Mouse (Mus musculus): ENCODE data around the gene Adamts12.
A peak's percentile ranks its signal among the peaks of the same experiment; 100 is the strongest.

Adamts12 gene

DNA sequence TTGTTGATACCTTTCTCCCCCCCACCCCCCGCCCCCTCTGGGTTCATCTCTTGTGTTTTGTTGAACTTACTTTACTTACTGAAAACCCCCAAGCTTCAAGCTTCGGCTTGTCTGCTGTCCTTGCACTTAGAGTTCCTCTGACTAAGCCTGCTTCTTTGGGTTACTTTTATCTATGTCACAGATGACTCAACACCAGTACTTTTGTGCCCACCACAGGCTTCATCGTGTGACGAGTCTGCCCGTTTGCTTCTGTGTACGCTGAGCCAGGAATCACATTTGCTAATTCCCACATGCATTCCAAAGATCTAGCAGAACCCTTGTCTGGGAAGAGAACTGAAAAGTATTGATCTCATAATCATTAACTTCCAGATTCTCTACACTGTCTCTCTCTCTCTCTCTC is 94.8 kb downstream of the Adamts12 start:
- no peak for DNase-seq (ENCODE audit: low read depth, low spot score)

DNA sequence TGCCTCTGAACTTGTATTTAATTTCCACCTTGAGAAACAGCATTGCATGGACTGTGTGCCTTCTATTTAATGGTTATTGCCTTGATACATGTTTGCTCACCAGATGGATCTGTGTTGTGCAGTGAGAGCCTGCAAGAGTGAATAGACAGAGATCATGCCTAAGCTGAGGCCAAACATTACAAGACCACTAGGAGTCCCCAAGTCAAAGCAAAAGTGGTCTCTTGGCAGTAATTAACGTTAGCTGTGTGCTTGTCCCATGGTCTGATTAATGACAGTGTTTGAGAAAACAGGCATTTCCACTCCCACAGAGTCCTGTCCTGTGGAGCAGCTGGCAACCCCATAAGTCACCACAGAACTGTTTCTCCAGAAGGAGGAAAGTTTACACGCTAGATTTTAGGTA is 96.2 kb downstream of the Adamts12 start:
- DNase-seq (ENCODE audit: low read depth, low spot score) = no peak

DNA sequence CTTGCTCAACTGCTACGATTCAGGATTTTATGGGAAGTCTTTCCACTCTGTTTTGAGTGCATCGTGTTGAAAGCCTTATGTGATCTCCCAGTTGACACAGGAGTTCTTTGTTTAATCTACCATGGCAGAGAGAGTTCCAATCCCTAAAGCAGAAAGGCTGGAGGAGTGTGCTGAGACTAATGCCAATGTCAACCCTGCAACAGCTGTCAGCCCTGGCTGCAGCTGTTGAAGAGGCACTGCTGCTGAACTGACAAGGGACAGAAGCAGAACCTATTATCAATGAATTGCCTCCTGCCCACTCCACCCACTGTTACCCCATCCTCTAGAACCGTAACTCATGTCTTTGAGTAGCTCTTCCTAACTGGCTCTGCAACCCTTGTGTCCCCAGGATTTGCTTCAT is 101.3 kb downstream of the Adamts12 start:
- peak; percentile 3 for DNase-seq (ENCODE audit: low read depth, low spot score)

DNA sequence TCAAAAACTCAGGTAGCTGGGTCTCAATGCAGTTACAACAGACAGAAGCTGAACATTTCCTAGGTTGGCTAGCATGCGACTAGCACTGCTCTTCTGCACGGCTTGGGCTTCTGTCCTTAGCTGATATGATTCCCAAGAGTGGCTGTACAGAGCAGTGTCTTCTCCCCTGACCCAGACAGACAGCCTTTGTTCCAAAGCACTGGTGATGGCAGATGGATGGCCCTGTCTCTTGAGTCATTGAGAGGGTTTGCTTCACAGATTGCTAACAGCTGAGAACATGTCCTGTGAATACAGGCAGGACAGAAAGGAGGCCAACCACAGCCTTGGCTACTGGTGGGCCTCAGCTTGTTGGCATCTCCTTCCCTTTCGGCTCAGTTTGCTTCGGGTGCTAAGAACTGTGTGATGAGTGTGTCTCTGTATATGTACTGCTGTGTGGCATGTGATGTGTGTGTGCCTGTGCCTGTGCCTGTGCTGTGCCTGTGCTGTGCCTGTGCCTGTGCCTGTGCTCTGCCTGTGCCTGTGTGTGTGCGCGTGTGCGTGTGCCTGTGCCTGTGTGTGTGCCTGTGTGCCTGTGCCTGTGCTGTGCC is 109.4 kb downstream of the Adamts12 start:
- no peak for DNase-seq (ENCODE audit: low read depth, low spot score)

DNA sequence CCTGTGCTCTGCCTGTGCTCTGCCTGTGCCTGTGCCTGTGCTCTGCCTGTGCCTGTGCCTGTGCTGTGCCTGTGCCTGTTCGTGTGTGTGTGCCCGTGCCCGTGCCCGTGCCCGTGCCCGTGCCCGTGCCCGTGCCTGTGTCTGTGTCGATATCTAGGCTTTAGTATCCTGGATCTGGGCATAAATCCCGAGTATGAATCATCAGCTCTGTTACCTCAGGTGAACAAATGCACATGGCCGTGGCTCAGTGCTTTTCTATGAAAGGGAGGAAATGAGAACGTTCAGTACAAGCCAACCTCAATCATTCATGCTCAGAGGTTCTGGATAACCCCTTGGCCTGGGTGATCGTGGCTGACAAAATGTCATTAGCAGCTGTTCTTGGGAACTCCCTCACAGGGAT is 110.3 kb downstream of the Adamts12 start:
- DNase-seq (ENCODE audit: low read depth, low spot score) = no peak

DNA sequence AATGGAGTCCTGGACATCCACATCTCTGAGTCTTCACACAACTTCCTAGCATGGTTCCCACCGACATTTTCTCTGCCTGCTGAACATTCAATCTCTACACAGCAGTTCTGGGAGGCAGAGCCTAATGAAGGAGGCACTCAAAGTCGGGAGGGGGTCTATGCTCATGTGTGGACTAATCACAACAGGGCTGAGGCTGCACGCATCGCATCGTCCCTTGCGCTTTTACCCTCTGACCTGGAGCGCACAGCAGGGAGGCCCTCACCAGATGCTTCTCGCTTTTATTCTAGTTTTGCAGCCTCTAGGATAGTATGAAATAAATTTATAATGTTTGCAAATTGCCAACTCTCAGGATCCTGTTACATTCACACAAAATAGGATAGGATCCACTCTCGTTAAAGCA is 112.9 kb downstream of the Adamts12 start:
- no peak for DNase-seq (ENCODE audit: low read depth, low spot score)

DNA sequence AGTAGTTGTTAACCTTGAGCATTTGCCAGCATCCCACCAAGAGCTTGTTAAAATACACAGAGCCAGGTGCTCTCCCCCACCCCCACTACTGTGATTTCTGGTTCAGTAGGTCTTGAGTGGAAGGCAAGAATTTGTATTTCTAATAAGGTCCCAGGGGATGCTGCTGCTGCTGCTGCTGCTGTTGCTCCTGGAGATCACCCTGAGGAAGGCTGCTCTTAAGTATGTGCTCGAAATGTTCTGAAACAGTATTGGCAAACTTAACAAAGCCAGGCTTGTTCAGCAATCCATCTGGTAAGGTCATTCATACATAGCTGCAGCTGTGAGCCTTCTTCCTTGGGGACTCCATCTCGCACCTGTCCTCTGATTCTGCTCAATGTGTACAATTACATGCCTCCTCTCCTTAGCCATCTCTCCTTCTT is 115.2 kb downstream of the Adamts12 start:
- no peak for DNase-seq (ENCODE audit: low read depth, low spot score)

DNA sequence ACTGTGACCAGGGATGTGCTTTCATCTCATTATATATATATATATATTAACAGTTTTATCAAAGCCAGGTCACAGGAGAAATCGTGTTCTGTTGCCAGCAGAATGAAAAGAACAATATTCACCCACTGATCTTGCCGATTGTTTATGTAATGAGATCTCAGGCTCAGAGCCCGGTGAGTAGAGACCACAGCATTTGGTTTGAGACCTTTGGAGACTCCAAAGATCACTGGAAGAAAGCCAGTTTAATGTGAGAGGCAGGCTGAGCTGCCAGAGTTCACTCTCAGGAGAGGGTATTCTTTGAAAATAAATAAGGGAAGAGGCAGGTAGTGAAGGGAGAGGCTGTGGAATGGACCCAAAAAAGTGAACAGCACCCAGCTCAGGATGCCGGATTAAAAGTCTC is 122.1 kb downstream of the Adamts12 start:
- DNase-seq (ENCODE audit: low read depth, low spot score) = no peak

DNA sequence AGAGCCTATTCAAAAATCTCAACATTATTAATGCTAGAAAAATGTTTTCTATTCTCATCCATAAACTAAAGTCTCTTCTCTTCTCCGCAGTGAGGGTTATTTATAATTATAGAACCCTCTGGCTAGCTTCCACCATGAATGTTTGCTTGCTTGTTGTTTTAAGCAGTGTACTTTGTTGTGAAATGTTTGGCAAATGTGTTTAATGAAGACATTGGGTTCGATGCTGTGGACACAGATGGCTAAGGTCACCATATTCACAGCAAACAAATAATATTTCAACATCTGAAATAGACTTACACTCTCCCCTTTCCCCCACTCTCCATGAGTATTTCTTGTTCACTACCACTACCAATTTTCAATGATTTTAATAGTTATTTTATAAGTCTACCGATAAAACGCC is 125.9 kb downstream of the Adamts12 start:
- DNase-seq (ENCODE audit: low read depth, low spot score) = no peak

DNA sequence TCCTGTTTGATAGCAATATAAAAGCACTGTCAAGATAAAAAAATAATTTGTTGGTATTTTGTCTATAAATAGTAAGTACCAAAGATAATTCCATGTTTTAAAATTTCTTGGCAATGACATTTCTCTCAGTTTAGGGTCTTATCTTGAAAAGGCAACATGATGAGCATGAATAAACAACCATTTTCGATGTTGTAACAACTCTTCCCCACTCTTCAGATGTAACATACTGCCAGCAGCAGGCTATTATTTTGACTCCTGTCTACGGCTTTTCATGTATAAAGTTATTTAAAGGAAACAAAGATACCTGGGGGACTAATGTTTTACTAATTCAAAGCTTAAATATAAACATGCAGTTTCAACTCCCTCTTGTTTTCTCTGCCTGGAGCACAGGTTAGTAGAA is 128.2 kb downstream of the Adamts12 start:
- no peak for DNase-seq (ENCODE audit: low read depth, low spot score)

DNA sequence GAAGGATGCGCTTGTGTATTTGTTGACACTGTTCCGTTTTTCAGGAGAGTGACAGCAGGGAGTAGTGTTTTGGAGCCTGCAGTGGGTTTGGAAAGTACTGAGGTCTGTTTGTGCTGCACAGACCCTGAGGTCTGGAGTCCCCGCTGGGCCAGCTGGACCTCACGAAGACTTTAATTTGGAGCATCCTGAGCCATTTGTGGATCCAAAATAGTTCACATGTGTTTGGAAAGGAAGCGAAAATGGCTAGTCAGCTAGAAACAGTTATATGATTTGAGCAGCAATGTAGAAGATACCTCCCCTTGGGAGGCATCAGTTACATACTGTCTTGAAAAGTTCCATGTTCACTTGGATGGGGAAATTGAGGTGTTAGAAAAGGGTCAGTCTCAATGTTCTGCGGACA is 132.5 kb downstream of the Adamts12 start:
- no peak for DNase-seq (ENCODE audit: low read depth, low spot score)

DNA sequence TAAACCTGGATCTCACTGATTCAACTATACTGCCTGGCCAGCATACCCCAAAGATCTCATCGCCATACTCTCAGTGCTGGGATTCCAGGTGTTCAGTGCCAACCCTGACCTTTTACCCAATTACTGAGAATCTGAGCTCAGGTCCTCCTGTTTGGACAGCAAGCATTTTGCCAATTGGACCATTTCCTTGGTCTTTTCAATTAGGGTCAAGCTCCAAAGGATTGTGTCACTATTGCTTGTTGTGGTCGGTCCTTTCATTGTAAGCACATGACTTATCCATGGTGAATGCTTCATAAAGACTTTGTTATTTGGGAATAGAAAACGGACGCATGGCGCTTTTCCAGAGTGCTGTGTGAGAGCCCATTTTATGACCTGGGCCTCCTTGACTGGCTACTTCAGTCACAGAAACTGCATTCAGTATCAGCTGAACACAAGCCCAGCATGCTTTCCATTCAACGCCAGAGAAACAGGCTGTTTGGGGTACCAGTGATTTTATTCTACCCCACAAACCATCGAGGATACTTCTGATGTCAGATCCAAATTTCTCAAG is 133.7 kb downstream of the Adamts12 start:
- no peak for DNase-seq (ENCODE audit: low read depth, low spot score)

DNA sequence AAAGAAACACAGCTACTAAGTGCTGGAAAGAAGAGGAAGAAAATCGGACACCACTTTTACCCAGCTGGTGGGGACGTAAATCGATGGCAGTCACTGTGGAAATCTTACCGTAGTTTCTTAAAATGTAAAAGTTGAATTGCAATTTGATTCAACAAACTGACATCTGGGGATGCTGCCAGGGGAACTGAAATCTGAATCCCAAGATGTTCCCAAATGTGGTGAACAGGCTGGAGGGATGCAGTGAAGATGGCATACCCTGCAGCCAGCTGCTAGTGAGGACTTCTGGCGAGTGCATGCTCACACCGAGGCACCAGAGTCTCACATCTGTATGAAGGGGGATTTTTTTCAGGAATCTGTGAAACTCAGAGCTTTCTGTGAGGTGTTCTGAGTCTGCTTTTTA is 138.5 kb downstream of the Adamts12 start:
- no peak for DNase-seq (ENCODE audit: low read depth, low spot score)

DNA sequence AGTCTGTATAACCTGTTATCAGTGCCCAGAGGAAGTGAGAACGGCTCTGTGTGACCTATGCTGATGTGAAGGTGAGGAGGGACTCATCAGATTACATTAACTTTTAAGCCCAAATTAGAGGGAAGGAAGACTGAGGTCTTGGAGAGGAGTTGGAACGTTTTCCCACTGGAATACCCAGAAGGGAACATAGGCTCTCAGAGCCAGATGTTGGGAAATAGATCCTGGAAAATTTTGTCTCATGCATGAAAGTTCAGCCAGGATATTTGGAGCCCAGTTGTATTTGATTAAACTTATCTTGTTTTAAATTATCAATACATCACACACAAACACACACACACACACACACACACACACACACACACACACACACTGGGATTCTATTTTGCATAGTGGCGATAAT is 140.3 kb downstream of the Adamts12 start:
- no peak for DNase-seq (ENCODE audit: low read depth, low spot score)

DNA sequence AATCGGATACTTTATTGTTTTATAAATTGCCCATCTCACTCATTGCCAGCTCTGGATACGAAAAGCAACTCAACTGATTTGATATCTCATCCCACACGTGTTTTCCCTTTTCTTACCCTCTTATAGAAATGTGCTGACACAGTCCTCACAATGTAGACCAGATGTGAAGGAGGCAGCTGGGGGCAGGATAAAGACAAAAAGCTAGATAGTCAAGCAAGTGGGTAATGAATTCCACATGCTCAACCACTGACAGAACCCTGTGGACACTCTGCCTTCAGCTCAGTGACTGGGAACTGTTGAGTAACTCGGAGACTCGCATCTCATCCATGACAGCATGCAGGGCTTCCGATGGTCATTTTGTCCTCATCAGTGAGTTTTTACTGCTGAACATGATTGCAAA is 146.4 kb downstream of the Adamts12 start:
- no peak for DNase-seq (ENCODE audit: low read depth, low spot score)

DNA sequence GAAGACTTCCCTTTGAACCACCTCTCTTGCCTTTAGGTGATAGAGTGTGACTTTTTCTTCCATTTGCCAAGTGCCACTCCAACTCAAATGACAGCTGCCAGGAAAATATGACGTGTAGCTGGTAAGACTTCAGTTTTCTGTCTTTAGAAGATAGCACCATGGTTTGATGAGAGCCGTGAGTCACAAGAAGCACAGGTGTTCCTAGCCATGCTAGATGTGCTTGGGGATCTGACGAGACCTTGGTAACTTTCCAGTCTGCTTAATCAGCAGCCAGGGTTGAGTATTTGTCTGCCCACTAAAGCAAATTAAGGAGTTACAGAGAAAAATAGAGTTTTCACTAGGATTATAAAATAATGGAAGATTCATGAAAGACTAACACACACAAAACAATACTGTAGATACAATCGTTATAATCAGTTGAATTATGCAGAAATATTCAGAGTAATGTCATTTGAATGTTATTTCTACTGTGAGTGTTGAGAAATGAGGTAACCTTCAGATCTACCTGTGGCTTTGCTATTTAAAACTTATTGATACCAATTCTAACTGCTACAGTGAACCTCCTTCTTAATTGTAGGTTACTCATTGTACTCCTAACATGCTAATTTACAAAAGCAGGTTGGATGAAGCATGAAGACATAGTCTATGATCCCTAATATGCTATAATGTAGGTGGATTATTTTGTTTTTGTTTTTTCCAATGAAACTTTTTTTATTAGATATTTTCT is 169.5 kb downstream of the Adamts12 start:
- no peak for DNase-seq (ENCODE audit: low read depth, low spot score)

DNA sequence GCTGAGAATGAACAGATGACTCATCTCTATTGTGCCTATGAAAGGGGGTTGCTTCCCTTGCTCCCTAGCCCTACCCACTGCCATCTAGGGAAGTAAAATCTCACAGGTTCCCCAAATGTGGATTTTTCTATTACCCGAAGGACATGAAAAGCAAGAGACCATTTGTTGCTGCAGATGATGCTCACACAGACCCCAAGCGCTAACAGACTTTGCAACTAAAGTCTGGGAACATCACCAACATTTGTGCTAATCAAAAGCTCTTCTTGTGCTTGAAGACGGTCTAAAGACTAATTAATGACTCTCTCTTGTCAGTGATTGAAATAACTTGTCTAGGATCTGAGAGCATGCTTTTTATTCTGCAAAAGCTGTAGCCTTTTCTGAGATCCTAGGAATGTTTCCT is 175.8 kb downstream of the Adamts12 start:
- no peak for DNase-seq (ENCODE audit: low read depth, low spot score)

DNA sequence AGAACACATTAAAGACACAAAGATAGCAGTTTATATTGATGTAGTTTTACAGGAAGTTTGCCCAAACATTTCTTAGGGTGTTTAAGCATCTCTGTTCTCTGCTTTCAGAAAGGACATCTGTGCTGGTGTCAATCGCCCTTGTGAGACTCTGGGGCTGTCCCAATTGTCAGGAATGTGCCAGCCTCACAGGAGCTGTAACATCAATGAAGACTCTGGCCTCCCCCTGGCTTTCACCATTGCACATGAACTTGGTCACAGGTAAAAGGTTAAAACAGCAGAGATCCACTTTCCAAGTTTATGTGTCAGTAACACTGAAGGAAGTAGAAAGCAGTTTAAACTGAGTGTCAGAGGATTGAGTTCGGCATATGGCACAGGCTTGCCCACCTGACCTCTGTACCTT is 176.7 kb downstream of the Adamts12 start:
- no peak for DNase-seq (ENCODE audit: low read depth, low spot score)

DNA sequence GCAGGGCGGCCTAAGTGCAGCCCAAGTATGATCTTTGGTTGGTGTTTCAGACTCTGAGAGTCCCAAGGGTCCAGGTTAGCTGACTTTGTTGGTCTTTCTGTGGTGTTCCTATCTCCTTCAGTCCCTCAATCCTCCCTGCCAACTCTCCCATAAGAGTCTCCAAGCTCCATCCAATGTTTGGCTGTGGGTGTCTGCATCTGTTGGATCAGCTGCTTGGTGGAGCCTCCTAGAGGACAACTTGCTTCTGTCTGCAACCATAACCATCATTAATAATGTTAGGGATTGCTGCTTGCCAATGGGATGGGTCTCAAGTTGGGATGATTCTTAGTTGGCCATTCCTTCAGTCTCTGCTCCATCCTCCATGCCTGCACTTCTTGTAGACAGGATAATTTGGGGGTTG is 181.8 kb downstream of the Adamts12 start:
- no peak for DNase-seq (ENCODE audit: low read depth, low spot score)

DNA sequence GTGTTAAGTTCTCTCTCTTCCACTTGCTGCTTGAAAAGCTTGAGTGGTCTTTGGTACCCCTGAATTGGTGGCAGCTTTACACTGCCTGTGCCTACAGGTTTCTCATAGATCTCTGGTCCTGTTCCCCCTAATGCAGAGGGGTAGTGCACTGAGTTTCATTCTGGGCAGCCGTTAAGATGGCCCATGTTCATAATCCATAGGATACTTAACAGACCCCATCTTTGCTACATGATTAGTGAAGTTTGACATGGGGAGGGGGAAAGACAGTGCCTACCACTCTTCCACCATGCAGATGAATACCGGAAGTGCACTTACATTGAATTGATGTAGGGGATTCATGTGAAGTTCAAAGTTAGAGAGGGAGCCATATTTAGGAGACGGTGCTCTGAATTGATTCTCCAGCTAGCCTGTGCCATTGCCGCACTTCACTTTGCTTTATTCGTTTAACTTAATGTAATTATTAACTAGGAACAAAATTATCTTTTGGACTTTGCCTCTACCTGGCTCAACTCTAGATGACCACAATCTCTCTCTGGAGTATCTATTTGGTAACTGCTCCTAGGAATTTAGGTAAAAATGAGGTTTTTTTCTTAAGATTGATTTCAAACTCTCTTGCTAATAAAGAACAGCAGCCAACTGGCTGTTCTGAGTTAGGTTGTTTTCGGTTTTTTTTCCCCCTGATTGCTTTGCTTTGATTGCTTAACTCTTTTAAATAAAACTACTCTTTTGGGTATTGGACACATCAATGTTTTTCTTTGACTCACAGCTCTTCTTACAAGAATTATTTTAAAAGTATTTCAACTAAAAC is 214.9 kb downstream of the Adamts12 start:
- DNase-seq (ENCODE audit: low read depth, low spot score) = no peak

DNA sequence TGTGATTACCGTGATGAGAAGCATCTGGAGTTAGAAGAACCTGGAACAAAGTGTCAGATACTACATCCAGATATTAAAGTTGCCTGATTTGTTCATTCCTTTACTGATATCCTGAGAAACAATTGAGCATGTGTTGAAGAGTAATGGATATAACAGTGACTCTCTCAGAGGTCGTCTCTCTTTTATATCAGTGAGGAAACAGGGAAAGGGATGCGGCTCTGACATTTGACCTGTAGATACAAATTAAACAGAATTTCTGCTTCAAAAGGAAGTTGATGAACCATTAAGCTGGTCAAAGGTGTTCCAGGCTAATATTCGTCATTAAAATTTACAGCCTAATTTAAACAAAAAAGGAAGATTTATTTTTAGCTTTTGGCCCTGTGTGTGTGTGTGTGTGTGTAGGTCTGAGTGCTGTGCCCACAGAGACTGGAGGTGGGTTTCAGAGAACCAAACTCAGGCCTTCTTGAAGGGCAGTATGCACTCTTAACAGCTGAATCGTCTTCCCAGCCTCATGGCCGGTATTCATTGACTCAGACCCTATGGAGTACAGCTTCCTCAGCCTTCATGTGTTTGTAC is 216.2 kb downstream of the Adamts12 start:
- no peak for DNase-seq (ENCODE audit: low read depth, low spot score)

DNA sequence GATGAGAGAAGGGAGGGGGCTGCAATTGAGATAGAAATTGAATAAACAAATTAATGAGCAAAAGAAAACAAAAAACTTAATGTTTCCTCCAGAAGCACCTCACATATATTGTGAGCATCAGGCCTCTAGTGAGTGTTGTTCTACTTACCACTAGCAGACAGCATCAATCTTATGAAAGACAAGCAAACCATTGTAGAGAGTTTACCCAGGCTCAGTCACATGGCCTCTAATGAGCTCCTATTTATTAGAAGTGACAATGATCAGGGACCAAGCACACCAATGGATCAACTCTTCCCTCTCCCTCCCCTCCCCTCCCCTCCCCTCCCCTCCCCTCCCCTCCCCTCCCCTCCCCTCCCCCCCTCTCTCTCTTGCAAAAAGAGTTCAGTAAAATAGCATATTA is 218.6 kb downstream of the Adamts12 start:
- no peak for DNase-seq (ENCODE audit: low read depth, low spot score)

All from A20 (cell line).